Mouse (Mus musculus) layer of hippocampus, adult 8-10 months (tissue): ENCODE measurements at regions not wholly inside any gene's neighbourhood (a gene's known extent, or its start where the extent isn't known, plus 50 kb on each side); places are given as distances from the start of the nearest gene placed in this dataset.

Experiments
- DNase-seq, 2 experiments: peaks; one replicate each; pipeline ENCODE4 v3.0.0; 2022; ENCODE audit warnings: low spot score in 2 of 2

- no peak for DNase-seq
Observed at GRCm38 (mm10) chr13:60007593-60007992, 169.6 kb downstream of the Gas1 start.

- DNase-seq = no peak
Observed at GRCm38 (mm10) chr13:60007031-60007430, 170.1 kb downstream of the Gas1 start.

- no peak for DNase-seq
Observed at GRCm38 (mm10) chr13:60004611-60005010, 172.6 kb downstream of the Gas1 start.

DNA sequence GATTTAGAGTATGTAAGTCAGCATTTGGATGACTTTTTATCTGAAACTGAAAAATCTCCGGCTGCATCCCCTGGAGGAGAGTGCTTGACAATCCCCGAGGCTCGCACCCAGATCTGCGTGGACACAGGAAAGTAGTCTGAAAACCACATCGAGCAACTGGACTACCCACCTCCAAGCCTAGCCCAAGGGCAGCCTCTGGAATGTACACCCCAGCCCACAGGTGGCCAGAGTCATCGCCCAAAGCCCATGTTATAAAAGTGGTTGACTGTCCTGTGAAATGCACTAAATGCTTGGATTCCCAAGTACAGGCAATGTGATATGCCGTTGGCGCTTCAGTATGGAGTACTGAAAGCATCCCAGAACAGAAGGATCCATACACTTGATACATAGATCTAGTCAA, 175.1 kb downstream of the Gas1 start:
- DNase-seq = no peak

GRCm38 (mm10) chr13:60001637-60002036, 175.5 kb downstream of the Gas1 start:
- no peak for DNase-seq

DNA sequence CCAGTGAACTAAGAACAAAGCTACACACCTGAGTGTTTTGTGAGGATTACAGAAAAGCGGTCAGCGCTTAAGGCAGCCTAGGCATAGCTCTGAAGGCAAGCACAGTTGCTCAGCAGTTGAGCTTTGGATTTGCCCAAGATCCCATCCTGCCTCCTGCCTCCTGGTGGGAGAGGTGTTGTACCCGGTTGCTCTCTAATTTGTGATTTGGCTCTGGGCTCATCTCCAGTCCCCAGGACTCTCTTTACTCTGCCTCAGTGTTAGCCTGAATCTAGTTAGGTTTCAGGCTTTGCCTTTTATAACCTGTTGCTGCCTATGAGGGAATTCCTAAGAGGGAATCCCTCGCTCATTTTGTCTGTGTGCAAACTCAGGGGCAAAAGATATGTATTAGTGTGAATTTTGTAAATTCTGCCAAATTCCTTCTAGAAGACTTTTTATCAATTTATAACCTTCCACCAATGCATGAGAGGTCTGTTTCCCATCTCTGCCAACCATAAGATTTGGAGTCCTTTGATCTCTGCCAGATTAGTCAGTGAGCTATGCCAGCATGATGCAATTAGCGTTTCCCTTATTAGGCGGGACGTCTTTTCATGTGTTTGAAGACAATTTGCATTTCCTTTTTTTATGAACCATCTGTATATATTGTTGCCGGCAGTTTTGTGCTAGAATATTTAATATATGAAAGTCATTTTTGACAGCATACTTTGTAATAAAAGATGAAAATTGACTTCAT, 176.4 kb downstream of the Gas1 start:
- DNase-seq = no peak

- no peak for DNase-seq
Observed at GRCm38 (mm10) chr13:59997431-59997830, 174.5 kb upstream of the Tut7 start.

DNA sequence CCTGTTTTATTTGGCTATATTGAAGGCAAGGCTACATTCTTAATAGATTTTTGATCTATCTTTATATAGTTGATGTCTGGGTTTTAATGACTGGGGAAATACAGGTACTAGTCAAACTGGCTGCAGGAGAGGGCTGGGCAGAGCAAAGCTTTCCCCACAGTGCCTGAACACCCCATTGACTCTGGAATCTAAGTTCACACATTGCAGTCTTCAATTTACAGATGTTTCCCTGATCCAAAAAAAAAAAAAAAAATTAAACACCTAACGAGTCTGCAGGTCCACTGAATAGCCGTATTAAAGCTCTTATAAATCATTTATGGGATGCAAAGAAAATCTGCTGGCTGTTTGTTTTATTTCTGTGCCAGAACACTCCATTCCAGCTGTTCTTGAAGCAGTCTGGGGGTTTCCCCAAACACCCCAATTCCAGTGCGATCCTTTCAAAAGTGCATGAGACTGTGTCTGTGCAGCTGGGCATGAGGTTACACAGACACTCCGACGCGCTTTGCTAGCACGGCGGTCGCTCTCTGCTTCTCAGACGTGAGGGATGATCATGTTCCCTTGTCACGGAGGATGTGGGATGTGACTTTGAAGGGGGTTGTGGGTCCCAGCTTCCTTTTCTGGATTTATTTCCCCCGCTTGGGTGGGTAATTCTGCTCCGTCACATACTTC, 173.3 kb upstream of the Tut7 start:
- no peak for DNase-seq

DNA sequence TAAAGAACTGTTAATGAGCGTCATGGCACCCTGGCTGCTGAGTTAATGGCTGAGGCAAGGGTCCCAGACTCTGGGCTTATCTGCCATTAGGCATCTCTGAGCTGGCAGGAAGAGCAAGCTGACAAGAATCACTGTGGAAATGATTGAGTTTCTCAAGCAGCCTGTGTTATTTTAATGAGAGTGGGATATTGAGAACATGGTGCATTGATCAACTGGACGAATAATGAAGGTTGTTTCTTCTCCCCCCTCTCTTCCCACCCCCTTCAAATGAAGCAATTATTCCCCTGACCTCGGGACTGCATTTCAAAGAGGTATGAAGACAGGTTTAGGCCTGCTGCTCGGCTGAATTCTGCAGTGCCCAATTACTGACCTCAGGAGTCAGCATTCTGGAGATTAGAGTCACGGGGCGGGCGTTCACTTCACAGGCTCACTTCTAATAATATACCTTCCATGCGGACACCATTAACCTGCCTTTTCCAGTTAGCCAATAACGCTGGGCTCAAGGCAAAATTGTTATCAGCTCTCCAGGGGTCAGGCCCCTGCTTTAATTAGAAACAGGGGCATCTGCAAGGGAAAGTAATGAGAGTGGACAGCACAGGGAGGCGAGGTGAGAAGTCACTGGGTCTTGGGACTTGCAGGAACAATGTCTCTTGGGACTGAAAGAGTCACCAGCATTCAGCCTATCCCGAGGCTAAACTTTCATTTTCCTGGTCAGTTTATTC, 170.0 kb upstream of the Tut7 start:
- no peak for DNase-seq

- DNase-seq = no peak
Observed at GRCm38 (mm10) chr13:59992346-59992745, 169.4 kb upstream of the Tut7 start.

DNA sequence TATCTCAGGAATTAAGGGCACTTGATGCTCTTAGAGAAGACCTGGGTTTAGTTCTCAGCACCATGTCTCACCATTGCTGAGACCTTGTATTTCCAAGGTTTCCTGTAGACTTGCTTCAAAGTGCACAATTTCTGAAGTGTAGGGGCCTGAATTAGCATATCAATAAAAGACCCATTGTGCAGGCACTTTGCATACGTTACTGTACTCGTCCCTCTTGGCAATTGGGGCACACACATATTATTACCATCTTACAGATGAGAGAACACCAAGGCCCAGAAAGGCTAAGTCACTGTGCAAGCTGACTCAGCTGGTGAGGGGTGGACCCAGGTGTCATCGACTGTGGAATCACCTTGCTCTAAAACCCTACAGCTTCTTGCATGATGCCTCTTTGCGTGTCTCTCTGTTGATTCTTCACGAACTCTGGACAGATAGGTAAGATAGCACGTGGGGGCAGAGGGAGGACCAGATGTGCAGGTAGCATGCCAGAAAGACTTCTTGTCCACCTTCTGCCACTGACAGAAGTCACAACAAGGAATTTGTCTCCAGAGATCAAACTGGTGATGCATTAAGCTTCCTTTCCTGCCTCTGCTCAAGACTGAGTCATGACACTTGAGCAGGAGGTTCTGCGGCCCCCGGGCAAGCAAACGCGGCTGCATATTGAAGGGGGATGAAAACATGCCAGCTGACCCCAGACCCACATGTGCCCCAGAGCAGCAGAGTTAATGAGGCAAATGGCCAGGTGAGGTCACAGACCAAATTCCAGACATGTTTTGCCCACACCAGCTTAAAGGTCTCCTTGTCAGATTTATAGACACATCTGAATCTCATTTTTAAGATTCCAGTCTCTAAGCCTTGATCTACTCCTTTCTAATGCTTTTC, 167.7 kb upstream of the Tut7 start:
- no peak for DNase-seq

DNA sequence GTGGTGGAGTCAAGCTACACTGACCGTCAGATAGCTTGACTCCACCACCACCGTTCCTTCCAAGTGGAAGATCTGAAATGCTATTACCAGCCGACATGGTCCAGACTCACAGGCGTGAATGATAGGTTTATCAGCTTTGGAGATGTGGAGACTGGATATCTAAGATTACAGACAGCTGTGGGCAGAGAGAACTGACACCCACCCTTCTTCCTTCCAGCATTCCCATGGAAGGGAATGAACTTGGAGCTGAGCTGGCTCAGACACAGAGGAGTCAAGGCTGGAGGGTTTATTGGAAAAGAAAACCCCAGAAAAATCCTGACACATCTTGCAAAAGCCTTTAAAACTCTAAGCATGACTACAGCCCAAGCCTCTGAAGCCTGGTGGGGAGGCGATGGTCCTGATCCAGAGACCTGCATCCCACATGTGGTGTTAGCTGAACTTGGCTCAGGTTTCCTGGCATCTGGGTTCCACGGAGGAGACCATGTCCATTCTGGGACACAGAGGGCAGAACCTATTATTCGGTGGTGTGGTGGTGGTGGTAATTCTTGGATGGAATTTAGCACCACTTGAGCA, 165.5 kb upstream of the Tut7 start:
- DNase-seq = no peak

GRCm38 (mm10) chr13:59976425-59976824, 153.5 kb upstream of the Tut7 start:
- DNase-seq = no peak

DNA sequence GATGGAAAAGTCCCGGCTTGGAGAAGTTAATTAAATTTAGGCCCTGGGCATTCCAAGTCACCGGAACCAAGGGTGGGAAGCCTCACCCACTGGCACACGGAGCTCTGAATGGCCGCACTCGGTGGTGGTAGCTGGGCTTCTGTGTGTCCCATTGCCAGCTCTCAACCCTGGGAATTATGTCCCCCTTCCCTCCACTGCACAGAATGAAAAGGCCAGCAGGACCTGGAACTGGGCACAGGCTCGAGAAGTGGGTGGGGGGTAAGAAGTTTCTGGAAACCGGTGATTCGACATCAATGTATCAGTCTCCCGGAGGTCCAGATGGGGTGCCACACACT, 149.1 kb upstream of the Tut7 start:
- DNase-seq = no peak

- no peak for DNase-seq
Observed at GRCm38 (mm10) chr13:59971231-59972092, 148.5 kb upstream of the Tut7 start.

- no peak for DNase-seq
Observed at GRCm38 (mm10) chr13:59970430-59970829, 147.5 kb upstream of the Tut7 start.

DNA sequence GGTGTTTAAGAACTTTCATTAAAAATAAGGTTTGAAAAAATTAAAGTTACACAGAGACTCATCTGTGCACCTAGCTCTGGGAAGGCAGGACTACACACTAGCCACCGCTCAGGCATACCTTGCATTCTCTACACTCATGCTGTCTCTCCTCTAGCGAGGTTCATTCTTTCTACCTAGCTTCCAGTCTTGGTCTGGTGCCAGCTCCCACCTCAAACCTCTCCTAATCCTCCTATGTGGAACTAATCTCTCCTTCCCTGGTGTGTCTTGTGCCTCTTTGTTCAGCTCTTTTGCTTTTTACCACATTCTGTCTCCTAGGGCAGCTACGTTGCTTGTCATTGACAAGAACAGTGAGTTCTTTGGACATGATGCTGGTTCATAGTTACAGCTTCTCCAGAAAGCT, 146.5 kb upstream of the Tut7 start:
- no peak for DNase-seq

DNA sequence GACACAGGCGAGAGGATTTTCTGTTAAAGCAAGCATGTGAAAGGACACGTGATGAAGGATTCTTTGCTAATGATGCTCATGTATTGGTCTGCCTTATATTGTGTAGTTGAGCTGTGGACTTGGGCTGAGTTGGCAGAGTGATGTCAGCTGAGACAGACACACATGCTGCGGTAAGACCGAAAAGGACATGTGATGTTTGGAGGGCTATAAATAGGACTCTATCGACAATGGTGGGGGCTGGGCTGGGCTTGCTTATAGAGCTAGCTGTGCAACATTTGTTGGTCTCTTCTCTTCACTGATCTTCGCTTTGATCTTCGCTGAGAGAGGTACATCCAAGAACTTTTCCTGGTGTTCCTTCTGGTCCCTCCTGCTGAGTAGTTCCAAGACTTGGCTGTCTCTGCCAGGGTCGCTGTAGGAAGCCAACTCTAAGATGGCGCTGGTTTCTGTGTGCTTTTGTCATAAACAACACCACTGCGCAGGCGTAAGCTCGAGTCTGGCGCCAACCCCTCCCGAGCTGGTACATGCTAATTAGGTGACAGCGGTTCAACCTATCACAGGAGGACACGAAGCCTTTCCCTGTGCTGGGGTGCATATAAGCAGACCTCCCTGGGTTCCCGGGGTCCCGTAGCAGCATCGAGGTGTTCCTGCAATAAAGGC, 145.8 kb upstream of the Tut7 start:
- DNase-seq = no peak

DNA sequence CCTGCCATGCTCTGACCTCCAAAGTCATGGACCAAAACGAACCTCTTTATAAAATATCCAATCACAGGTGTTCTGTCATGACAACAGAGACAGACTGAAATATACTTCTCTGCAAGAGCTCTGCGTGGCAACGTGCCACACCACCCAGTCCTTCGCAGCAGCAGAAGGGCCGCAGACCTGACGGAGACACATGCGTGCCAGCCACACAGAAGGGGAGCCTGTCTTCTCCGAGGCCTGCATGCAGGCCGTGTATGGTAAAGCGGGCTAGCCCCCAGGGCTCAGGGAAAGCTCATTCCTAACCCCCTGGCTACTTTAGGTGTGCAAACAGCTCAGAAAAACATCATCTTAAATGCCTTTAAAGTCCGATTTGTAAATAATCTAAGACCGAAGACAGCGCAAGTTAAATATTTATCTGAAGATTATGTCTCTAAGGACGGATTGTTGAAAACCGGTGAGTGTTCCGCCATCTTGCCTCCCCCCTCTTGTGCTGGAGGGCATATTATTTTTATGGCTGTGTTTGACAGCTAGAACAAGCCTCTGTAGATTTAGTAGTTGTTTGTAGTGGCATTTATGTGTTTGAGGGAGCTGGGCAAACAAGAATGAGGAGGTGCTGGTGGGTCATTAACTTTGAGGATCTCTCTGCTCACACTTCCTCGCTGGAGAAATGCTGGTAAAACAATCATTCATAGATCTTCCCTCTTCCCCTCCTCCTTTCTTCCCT, 143.7 kb upstream of the Tut7 start:
- DNase-seq = no peak
